ENCODE assay signal across 18 mouse cellular contexts in the genomic region with DNA sequence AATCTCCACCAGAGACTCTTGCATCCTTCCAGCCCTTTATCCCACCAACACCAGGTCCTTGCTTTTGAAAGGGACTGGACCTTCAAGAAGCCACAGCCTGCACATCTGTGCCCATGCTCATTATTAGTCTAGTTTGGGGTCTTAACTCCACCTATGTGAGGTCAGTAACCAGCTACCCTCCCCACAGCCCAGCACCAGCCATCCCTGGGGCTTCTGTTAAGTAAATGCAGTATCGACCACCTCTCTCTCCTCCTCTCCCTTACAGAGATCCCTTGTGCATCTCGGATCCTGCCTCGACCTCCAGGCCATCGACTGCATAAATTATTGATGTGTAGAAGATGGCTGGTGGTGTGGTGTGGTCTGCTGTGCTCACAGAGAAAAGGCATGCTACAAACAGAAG.
"Had no signal": no experiment of that assay in that cellular context is flagged by ENCODE, and none has a peak within 500 bp of the region (broad histone marks: within the 10 kb centered on the region; RNA-seq: fewer than 3 reads in every experiment).

No protein-coding gene starts in this region.

- DNase-seq: kidney, adult 18-20 months; kidney, adult 9 months; kidney, postnatal 14 days; kidney, postnatal 4 days; layer of hippocampus, postnatal 36 days; liver, embryonic 13.5 days; lung, adult 2 months; retina, postnatal 1 day; right cerebral cortex, postnatal 25 days; spleen, adult 18-20 months; thymus, adult 2 months; thymus, postnatal 14 days; thymus, postnatal 4 days had no signal

- H3K36me3 ChIP-seq: liver, embryonic 13.5 days; neural tube, embryonic 15.5 days had no signal

- H3K4me3 ChIP-seq: left cerebral cortex, adult 2 months; liver, embryonic 13.5 days; neural tube, embryonic 12.5 days; neural tube, embryonic 15.5 days; stomach, embryonic 15.5 days had no signal

- H3K4me2 ChIP-seq: liver, embryonic 13.5 days; neural tube, embryonic 12.5 days; neural tube, embryonic 15.5 days; stomach, embryonic 15.5 days had no signal

- H3K27ac ChIP-seq: left cerebral cortex, adult 2 months; liver, embryonic 13.5 days; macrophage; neural tube, embryonic 12.5 days; neural tube, embryonic 15.5 days; stomach, embryonic 15.5 days had no signal

- H3K27me3 ChIP-seq: liver, embryonic 13.5 days; neural tube, embryonic 12.5 days; neural tube, embryonic 15.5 days; stomach, embryonic 15.5 days had no signal

- H3K4me1 ChIP-seq: liver, embryonic 13.5 days had no signal

- H3K9me3 ChIP-seq: liver, embryonic 13.5 days; neural tube, embryonic 12.5 days; neural tube, embryonic 15.5 days; stomach, embryonic 15.5 days had no signal

- H3K9ac ChIP-seq: liver, embryonic 13.5 days; neural tube, embryonic 12.5 days; neural tube, embryonic 15.5 days; stomach, embryonic 15.5 days had no signal
